Mouse (Mus musculus) liver, embryonic 11.5 days (tissue): ENCODE results near the gene Tprgl. TPM values are rescaled to one million over a fixed set of nuclear protein-coding genes. Genes with fewer than 3 reads are reported as not detected.

Source experiments
- ATAC-seq: fragments of 200-750 bp; cut with Nextera tagmentation; replicated peaks from 2 replicates; pipeline ENCODE4 v1.8.0; 2017; ENCODE audit warnings: moderate number of reproducible peaks, mild to moderate bottlenecking, moderate TSS enrichment, moderate library complexity; ENCODE audit not compliant: low FRiP score
- DNase-seq: peaks from one replicate; pipeline ENCODE4 v3.0.0-alpha.2; 2017; ENCODE audit warnings: low spot score
- H3K27ac ChIP-seq: fragments of 300-500 bp; sonication (generic); 2 replicates; pipeline ENCODE4 v1.5.1; 2014; ENCODE audit warnings: mild to moderate bottlenecking, low read depth, low read length, control low read depth
- H3K27me3 ChIP-seq: fragments of 300-500 bp; sonication (generic); replicated peaks from 2 replicates; pipeline ENCODE4 v1.6.1; 2014; ENCODE audit warnings: low read length, mixed read lengths; ENCODE audit not compliant: control insufficient read depth, insufficient read depth
- H3K36me3 ChIP-seq: fragments of 300-500 bp; sonication (generic); 2 replicates; pipeline ENCODE4 v1.6.1; 2014; ENCODE audit warnings: mild to moderate bottlenecking, low read length, moderate library complexity, mixed read lengths; ENCODE audit not compliant: control insufficient read depth, insufficient read depth
- H3K4me1 ChIP-seq: fragments of 300-500 bp; sonication (generic); replicated peaks from 2 replicates; pipeline ENCODE4 v1.6.1; 2014; ENCODE audit warnings: low read length, mixed read lengths; ENCODE audit not compliant: control insufficient read depth, insufficient read depth
- H3K4me2 ChIP-seq: fragments of 300-500 bp; sonication (generic); 2 replicates; pipeline ENCODE4 v1.6.1; 2014; ENCODE audit warnings: mild to moderate bottlenecking, control low read depth, moderate library complexity
- H3K4me3 ChIP-seq: fragments of 300-500 bp; sonication (generic); 2 replicates; pipeline ENCODE4 v1.5.1; 2014; ENCODE audit warnings: low read depth, low read length, control low read depth
- H3K9ac ChIP-seq: fragments of 300-500 bp; sonication (generic); 2 replicates; pipeline ENCODE4 v1.6.1; 2014; ENCODE audit warnings: low read depth, low read length, control low read depth
- H3K9me3 ChIP-seq: fragments of 300-500 bp; sonication (generic); 2 replicates; pipeline ENCODE4 v1.6.1; 2016; ENCODE audit warnings: low read length, inconsistent platforms, mixed read lengths; ENCODE audit not compliant: control insufficient read depth
- whole genome bisulfite sequencing: fragments of 180-500 bp; shearing (Covaris S2); extraction: QIAGEN DNeasy Blood & Tissue Kit; methylation state at CpG from one replicate; pipeline ENCODE4 v1.1.7; 2014; 5-methylcytosine and 5-hydroxymethylcytosine counted together
- polyA plus RNA-seq: library from polyadenylated mRNA; unstranded; fragments of >200 nt; fragmentation: Nextera tagmentation; extraction: Ambion mirVana; gene quantifications from 2 replicates; pipeline ENCODE4 v1.2.1, GENCODE M21; 2014

The Tprgl gene
- polyA plus RNA-seq, 1 experiment from 2014 or later, result 133 TPM

DNA sequence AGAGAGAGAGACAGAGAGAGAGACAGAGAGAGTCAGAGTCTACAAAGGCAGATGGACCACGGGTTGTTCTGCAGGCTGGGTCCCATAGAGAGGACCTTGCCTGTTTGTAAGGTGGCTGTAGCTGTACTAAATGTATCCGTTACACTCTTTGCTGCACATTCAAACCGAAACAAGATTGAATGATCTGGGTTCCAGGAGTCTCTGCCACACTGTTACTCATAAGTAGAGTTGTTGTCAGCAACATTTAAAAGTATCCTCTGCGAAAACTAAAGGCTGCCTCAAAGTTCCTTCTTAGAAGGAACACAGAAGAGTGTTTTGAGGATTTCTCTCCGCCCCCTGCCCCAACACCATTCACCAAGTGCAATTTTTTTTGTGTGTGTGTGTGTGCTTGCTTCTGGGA, 23.3 kb downstream of the Tprgl start:
- peaks cover 74% of the 10 kb centered on the region for H3K27me3 ChIP-seq
- no peak overlapping the region for H3K27ac ChIP-seq
- no peak overlapping the region for H3K4me2 ChIP-seq
- H3K9ac ChIP-seq, result no peak overlapping the region
- no peak overlapping the region for H3K4me3 ChIP-seq
- H3K9me3 ChIP-seq, result no peaks in the 10 kb centered on the region
- DNase-seq, result no peak
- H3K36me3 ChIP-seq, result no peaks in the 10 kb centered on the region
- H3K4me1 ChIP-seq, result peaks cover 4% of the 10 kb centered on the region; the same call in 1 of the 2 replicates
- WGBS, result 62% methylated on average over 5 of the region's 5 CpGs
- ATAC-seq, result no peak

DNA sequence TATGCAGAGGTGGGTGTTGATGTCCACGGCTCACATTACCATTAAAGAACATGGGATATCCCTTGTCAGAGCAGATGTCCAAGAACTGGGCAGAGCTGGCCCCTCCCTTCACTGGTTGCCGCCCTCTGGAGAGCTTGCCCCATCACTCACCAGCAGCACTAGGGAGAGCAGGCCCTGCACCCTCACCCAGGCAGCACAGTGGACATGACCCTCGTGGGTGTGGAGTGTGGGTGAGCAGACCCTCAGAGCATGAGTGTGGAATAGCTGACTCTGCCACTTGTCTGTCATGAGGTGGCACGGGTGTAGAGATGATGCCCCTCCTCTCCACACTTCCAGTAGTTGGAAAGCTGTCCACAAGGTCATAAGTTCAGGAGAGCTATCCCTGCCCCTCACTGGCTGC, 25.7 kb downstream of the Tprgl start:
- Histone ChIP-seq H3K4me3 (no peak overlapping the region), H3K9ac (no peak overlapping the region), H3K27me3 (peaks cover 53% of the 10 kb centered on the region), H3K4me2 (no peak overlapping the region), H3K36me3 (no peaks in the 10 kb centered on the region), H3K27ac (no peak overlapping the region), H3K4me1 (no peaks in the 10 kb centered on the region), H3K9me3 (no peaks in the 10 kb centered on the region)
- 0 out of 2 replicates have a peak, but pooled peaks have one; percentile 20 for ATAC-seq
- DNase-seq, result no peak
- 60% methylated on average over 4 of the region's 4 CpGs for WGBS

DNA sequence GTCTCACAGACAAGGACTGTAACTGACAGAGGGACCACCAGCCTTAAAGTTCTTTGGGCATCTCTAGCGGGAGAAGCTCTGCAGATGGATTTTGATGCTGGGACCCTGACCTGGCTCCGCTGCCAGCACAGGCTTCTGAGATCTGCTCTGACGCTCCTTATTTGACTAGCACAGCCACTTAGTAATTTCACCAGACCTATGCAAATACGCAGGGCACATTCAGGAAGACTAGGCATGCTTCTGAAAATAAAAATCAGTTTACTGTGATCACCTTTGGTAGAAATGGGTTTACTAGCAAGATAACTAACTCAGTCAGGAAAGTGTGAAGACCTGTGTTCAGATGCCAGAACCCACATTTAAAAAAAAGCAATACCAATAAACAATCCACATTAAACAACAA, 28.6 kb downstream of the Tprgl start:
- Histone ChIP-seq H3K4me2 (no peak overlapping the region), H3K27me3 (peaks cover 28% of the 10 kb centered on the region), H3K4me3 (no peak overlapping the region), H3K36me3 (no peaks in the 10 kb centered on the region), H3K27ac (no peak overlapping the region), H3K9me3 (no peaks in the 10 kb centered on the region), H3K9ac (no peak overlapping the region), H3K4me1 (no peaks in the 10 kb centered on the region)
- DNase-seq (no peak), ATAC-seq (no peak)
- WGBS, result 70% methylated on average over 4 of the region's 4 CpGs

DNA sequence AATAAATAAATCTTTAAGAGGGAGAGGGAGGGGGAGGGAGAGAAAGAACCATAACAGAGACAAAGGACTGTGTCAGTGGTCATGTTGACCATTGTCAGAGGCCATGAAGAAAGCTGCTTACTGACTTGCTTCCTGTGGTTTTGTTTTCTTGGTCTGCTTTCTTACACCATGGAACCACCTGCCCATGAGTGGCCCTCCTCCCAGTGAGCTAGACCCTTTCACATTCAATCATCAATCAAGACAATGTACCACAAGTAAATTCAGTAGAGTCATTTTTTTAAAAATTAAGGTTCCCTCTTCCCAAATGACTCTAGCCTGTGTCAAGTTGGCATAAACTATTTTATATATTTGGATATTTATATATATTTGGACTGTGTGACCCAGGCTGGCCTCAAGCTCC, 30.5 kb downstream of the Tprgl start:
- no peak for ATAC-seq
- H3K9me3 ChIP-seq, result no peaks in the 10 kb centered on the region
- no peaks in the 10 kb centered on the region for H3K36me3 ChIP-seq
- H3K4me2 ChIP-seq, result no peak overlapping the region
- no peaks in the 10 kb centered on the region for H3K4me1 ChIP-seq
- H3K27me3 ChIP-seq, result peaks cover 16% of the 10 kb centered on the region
- H3K27ac ChIP-seq, result no peak overlapping the region
- DNase-seq, result no peak
- H3K9ac ChIP-seq, result no peak overlapping the region
- no peak overlapping the region for H3K4me3 ChIP-seq

DNA sequence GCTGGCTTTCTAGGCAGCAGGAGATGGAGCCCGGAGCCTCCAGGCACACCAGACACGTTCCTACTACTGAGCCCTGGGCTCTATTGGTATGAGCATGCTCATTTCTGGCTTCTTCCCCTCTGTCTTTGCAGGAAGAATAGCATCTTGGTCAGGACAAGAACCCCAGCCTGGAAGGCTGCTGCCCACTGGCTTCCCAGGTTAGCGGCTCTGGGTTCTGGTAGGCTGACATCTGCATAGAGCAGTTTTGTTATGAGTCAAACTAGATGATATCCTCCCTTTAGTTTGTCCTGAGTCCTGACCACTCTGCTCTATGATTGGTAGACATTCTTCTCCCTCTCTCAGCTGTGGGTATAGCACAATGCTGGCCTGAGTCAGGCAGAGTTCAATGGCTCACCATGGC, 33.2 kb downstream of the Tprgl start:
- Histone ChIP-seq H3K9ac (no peak overlapping the region), H3K4me3 (no peak overlapping the region), H3K9me3 (no peaks in the 10 kb centered on the region), H3K4me1 (peaks cover 7% of the 10 kb centered on the region), H3K27ac (no peak overlapping the region), H3K27me3 (peaks cover 5% of the 10 kb centered on the region), H3K36me3 (no peaks in the 10 kb centered on the region), H3K4me2 (no peak overlapping the region)
- 74% methylated on average over 3 of the region's 3 CpGs for WGBS
- DNase-seq (no peak), ATAC-seq (no peak)

DNA sequence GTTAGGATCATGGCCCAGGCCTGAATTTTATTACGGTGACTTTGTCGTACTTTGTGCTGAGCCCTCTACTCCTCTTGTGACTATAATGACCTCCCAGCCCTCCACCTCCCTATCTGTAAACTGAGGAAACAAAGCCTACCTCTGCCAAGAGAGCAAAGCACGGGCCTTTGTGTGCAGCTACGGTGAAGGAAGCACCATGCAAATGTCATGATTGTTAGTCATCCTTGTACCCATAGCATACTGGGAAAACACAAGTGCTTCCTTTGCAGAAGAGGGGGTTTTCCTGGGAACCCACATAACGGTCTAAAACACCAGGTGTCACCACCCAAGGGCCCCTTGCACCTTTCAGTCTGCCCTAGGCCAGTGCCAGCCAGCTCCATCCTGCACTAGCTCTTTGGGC, 35.3 kb downstream of the Tprgl start:
- DNase-seq (no peak), ATAC-seq (no peak)
- no peak overlapping the region for H3K4me2 ChIP-seq
- H3K9me3 ChIP-seq, result no peaks in the 10 kb centered on the region
- no peak overlapping the region for H3K4me3 ChIP-seq
- H3K27ac ChIP-seq, result no peak overlapping the region
- H3K36me3 ChIP-seq, result no peaks in the 10 kb centered on the region
- H3K4me1 ChIP-seq, result peaks cover 16% of the 10 kb centered on the region
- H3K9ac ChIP-seq, result no peak overlapping the region
- WGBS, result 58% methylated on average over 5 of the region's 5 CpGs
- H3K27me3 ChIP-seq, result peaks cover 5% of the 10 kb centered on the region; the same call in 1 of the 2 replicates

DNA sequence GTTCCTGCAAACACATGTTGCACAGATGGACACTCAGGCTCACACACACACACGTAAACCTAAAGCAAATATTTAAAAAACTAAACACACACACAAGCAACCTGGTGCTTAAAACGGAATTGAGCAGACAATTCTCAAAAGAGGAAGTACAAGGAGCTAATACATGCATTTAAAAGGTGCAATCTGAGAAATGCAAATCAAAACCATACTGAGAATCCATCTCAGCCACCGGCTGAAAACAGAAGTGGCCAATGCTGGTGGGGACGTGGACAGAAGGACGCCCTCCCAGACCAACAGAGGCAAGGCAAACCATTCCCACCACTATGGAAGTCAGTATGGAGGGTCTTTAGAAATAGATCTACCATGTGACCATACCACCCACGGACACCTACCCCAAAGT, 36.9 kb downstream of the Tprgl start:
- H3K36me3 ChIP-seq, result no peaks in the 10 kb centered on the region
- H3K27me3 ChIP-seq, result 0 out of 2 replicates have a peak, but pooled peaks cover 2% of the 10 kb centered on the region
- no peak for DNase-seq
- 66% methylated on average over 6 of the region's 6 CpGs for WGBS
- no peak overlapping the region for H3K27ac ChIP-seq
- no peak overlapping the region for H3K9ac ChIP-seq
- H3K4me2 ChIP-seq, result no peak overlapping the region
- no peaks in the 10 kb centered on the region for H3K9me3 ChIP-seq
- H3K4me1 ChIP-seq, result peaks cover 22% of the 10 kb centered on the region
- no peak for ATAC-seq
- no peak overlapping the region for H3K4me3 ChIP-seq

DNA sequence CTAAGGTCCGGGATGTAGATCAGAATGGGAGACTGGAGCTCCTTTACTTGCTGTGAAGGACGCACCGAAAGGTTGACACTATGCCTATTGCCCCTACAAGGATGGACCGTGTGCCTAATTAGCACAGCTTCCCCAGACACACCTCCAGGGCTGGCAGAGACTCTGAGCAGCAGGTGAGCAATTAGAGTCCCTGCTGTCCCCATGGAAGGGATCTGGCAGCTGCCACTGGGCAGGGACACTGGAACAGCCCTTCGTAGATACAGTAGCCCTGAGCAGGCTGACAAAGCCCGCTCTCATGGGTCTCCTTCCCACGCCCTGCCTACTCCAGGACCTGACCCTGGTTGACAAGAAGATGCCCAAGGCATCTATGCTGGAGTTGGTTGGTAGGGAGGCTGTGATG, 38.1 kb downstream of the Tprgl start:
- 65% methylated on average over 7 of the region's 7 CpGs for WGBS
- peak overlapping the region; percentile 41 for H3K4me2 ChIP-seq
- peaks cover 23% of the 10 kb centered on the region for H3K4me1 ChIP-seq
- ATAC-seq, result peak; percentile 32; the same call in 1 of the 2 replicates
- H3K9me3 ChIP-seq, result no peaks in the 10 kb centered on the region
- H3K4me3 ChIP-seq, result no peak overlapping the region
- H3K27me3 ChIP-seq, result no peaks in the 10 kb centered on the region
- no peak overlapping the region for H3K9ac ChIP-seq
- peak overlapping the region; percentile 89 for H3K27ac ChIP-seq
- DNase-seq, result no peak
- H3K36me3 ChIP-seq, result no peaks in the 10 kb centered on the region

DNA sequence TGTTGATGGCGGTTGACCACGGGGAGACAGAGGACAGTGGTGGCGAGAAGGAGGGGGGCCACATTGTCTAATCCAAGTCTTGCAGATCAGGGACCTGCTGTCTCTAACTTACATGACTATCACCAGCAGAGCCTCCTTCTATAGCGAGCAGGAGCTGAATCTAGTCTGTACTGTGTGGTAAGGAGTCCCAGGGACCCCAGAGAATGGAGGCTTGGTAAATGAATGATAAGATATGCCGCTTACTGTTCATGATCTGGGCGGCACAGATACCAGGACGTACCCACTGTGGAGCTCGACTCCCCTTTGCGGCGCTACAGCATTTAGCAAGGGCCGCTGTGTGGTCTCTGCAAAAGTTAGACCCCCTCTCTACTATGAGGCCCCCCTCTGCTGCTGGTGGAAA, 38.7 kb downstream of the Tprgl start:
- H3K4me2 ChIP-seq, result peak overlapping the region; percentile 41
- peak; percentile 97 for ATAC-seq
- H3K9ac ChIP-seq, result no peak overlapping the region; the same call in 1 of the 2 replicates
- no peaks in the 10 kb centered on the region for H3K27me3 ChIP-seq
- WGBS, result 51% methylated on average over 11 of the region's 11 CpGs
- DNase-seq, result no peak
- H3K4me3 ChIP-seq, result no peak overlapping the region
- H3K9me3 ChIP-seq, result no peaks in the 10 kb centered on the region
- peak overlapping the region; percentile 89 for H3K27ac ChIP-seq
- H3K36me3 ChIP-seq, result no peaks in the 10 kb centered on the region
- H3K4me1 ChIP-seq, result peaks cover 23% of the 10 kb centered on the region
